Mouse (Mus musculus): Measurements from ENCODE around the gene Prok1.

Gene Prok1

DNA sequence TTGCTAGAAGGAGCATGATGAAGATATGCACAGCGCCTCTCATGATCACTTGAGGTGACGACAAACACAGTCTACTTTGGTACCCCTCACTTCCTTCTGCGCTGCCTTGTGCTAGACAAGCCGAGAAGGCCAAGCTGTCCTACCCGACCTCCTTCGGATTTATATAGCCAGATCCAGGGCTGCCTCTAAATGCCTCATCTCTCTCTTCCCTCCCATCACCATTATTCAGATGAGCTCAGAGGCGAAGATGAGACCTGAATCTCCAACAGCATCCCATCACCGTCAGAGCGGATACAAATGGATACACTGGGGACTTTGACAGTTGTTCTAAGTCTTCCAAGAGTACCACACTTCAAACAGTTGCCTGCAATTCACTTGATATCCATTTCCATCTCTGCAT is at the start of gene Prok1:
Prok1 (minus strand) TSS at position 101 of the 400 bp plus-strand sequence.
- DNase-seq (ENCODE audit: inconsistent ontology term): no peak

DNA sequence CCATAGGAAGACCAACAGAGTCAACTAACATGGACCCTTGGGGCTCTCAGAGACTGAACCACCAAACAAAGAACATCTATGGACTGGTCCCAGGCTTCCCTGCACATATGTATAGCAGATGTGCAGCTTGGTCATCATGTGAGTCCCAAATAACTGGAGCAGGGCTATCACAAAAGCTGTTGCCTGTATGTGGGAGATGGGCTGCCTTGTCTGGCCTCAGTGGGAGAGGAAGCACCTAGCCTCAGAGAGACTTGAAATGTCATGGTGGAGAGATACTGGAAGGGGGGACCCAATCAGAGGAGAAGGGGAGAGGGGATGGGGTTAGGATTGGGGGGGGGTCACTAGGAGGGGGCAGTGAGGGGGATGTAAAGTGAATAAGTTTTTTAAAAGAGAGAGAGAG is 47.8 kb upstream of the Prok1 start:
- no peak for DNase-seq (ENCODE audit: inconsistent ontology term)

DNA sequence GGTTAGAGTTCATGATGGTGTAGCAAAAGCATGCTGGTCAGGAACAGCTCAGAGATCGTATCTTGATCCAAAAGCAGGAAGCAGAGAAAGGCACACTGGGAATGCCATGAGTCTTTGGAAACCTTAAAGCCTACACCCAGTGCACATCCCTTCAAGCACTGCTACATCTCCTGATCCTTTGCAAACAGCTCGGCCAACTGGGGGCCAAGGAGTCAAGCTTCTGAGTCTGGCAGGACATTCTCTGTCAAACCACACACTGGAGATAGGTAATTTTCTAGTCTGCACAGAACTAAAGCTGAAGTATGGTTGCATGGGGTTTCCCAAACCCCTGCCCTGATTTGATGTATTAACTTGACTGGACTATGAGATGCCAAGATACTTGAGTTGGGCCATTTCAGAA is 46.6 kb upstream of the Prok1 start:
- DNase-seq (ENCODE audit: inconsistent ontology term): no peak

DNA sequence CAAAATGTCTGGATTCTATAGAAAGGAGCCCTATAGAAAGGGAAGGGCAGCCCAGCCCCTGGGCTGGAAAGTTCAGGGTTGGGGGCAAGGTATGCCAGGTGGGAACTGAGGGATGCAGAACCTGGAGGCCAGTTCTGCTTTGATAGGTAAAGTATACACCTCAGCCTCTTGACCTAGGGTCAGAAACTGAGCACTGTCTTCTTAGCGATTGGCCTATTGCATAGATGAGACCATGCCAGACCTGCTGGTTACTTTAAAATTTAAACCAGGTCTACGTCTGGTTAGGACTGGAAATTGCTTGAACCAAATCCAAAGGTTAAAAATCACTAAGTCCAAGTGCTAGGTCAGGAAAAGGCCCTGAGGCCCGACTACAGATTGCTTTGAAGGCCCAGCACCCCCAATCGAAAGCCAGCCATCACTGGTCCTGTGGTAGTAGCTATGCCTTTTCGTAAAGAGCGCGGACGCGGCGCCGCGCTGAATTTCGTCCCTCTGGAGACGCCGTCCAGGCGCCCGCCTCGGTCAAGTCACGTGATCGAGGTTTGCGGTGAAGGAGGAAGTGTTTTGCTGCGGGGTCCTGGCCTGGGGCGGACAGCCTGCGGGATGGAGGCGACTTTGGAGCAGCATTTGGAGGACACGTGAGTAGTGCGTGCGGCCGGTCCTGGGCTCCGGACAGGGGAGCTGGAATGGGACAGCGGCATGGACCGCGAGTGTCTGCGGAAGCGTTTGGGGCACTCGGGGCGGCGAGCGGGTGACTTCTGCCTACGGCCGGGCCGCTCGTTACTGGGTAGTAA is 39.2 kb upstream of the Prok1 start, which contains the start of gene Lamtor5:
Lamtor5 (plus strand) TSS at position 380 of the 791 bp plus-strand sequence.
- peak; percentile 87 for DNase-seq (ENCODE audit: inconsistent ontology term)

DNA sequence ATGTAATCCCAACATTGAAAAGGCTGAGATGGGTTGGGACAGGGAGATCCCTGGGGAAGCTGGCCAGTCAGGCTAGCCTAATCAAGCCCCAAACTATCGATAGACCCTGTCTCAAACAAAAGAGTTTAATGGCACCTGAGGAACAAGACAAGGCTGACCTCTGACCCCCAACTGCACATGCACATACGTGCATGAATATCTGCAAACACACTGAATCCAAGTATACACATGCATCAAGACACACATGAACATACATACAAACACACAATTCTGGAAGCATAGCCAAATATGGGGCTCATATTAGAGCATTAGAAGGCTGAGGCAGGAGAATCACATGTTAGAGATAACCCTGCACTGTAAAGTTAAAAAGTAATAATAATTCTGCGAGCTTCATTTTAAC is 37.1 kb upstream of the Prok1 start:
- DNase-seq (ENCODE audit: inconsistent ontology term): no peak

DNA sequence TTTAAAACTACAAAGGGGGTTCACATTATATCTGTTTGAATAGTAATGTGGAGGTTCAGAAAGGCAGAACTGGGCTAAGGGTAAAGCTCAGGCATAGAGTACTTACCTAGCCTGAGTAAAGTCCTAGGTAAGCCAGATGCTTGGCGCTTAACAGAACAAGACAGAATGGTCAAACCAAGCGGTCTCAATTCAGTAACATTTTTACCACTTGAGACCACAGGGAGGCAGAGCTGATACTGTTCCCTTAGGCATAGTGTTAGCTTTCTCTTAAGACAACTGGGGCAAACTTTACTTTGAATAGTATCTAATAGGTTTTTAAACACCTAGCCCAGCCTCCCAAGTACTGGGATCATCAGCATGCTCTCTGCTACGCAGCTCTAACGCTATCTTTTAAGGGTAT is 36.5 kb upstream of the Prok1 start:
- no peak for DNase-seq (ENCODE audit: inconsistent ontology term)

DNA sequence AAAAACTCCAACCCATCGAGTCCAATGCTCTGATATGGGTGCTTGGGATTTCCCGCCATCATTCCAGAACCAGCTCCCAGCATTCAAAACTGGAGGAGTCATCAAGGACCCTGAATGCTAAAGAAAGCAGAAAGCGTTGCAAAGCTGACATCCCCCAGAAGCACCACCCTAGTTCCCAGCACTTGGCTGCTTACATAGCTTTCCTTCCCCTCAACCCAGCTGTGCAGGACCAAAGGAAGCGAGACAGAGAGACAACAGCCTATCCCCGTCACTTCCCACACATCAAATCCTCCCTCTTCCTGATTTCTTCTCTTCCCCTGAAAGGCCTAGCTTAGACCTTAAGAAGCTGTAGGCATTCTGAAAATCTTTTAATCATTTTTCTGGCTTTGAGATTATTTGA is 35.8 kb upstream of the Prok1 start:
- DNase-seq (ENCODE audit: inconsistent ontology term): no peak

DNA sequence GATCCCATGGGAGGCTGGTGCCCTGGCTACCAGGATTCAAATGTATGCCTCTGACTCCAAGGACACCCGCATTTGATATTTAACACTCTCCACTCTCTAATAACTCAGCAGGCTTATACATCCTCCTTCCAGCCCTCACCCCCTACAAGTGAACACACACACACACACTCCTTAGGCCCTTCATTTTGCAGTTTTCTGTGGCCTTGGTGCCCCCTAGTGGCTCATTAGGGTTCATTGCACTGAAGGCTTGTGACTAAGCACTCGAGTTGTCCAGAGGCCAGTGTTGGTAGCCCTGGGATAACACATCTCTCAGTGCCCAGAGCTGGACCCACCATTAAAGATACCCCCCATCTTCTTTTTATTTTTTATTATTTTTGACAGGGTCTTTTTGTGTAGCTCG is 34.3 kb upstream of the Prok1 start:
- peak; percentile 61 for DNase-seq (ENCODE audit: inconsistent ontology term)

DNA sequence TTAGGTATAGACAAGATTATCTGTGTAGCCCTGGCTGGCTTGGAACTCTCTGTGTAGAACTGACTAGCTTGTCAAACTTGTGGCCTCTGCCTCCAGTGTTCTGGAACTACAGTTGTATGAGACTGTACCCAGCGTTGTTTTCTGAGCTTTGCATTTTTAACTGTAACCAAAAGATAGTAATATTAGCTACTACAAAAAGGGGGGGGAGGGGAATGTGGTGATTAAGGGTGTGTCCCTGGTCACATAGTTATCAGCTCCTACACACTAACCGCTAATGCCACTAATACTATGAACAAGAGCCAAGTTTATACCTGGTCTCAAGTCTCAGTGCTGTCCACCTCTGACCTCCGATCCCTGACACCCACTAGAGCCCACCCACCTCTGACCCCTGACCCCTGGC is 32.9 kb upstream of the Prok1 start:
- no peak for DNase-seq (ENCODE audit: inconsistent ontology term)

DNA sequence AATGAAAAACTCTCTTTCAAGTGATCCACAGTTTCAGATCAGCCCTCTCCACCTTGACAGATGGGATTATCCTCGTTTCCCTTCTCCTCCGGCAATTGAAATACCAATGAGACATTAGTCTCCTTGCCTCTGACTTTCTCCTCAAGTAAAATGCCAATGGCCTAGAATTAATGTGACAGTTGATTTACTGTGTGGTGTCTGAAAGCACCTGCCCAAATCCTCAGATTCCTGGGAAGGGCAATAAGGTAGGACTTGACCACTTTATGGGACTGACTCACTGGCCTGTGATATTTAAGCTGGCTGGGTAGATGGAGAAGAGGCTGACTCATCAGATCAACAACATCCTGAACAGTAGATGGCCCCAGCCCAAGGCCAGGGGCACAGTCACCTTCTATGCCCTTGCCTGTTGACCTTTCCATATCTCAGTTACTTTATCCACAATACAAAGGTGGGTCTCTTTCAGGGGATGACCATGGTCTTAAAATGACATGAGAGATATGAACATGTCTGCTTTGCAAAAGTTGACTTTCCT is 27.4 kb upstream of the Prok1 start:
- DNase-seq (ENCODE audit: inconsistent ontology term): no peak

DNA sequence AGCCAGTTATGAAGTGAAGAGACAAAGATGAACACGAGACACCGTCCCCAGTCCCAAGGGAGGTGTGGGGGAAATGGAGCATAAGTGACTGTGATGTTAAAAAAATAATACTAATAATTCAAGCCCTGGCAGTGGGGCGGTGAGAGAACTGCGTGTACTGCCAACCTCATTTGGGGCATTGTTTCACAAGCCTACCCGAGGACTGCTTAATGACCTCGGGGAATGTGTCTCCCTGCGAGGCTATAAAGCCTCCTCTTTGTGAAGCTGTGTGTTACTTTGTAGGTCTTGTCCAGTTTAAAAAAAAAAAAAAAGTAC is 22.3 kb upstream of the Prok1 start:
- DNase-seq (ENCODE audit: inconsistent ontology term): peak; percentile 54

DNA sequence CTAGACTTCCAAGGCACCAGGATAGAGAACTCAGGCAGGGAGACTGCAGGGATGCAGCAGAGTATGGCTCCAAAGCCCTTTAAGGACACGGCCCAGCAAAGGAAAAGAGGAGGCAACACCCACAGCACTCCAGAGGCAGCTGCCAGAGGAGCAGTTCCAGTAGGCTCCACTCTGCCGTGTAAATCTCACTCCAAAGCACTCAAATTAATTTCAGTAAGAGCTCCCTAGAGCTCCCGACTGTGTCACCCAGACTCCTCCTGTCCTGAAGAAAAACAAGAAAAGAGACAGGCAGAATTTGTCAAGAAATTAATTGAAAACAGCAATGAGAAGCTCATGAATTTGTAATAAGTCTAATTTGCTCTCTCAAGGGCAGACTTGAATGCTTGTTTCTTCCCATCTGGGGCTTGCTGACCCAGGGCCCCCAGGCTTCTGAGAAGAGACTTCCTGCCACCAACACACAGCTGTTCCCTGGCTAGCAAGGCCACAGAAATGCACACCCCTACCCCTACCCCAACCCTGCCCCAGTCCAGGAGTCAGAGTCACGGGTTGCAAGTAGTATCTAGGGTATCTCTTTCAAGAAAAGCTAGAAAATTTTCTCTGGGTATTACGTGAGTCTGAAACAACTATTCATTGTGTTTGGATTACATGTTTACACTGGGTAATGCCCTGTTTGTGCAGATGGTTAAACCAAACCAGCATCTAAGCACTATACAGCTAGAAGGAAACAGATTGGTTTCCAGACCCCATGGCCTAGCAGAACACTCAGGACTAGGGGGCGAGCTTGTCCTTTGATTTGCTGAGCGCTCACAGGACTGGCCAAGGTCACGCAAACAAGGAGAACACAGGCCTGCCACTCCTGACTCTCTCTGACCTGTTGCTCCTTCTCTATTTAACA is 21.7 kb upstream of the Prok1 start:
- DNase-seq (ENCODE audit: inconsistent ontology term): no peak

DNA sequence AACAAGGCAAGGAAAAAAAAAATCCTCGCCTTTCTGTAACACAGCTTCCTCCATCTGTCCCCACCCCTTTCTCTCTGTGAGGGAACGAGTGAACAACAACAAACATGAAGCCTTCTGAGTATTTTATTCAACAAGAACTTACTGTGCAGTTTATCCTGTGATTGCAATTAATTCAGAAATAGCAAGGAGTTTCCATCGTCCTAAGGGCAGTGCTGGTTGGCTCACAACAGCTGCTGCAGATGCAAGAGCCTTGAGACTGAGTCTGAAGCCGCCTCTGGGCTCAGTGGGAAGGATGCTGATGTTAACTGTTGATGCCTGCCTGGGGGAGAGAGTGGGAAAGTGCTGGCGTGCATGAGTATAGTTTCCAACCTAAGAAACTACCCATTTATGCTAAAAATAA is 18.4 kb upstream of the Prok1 start:
- DNase-seq (ENCODE audit: inconsistent ontology term): no peak

DNA sequence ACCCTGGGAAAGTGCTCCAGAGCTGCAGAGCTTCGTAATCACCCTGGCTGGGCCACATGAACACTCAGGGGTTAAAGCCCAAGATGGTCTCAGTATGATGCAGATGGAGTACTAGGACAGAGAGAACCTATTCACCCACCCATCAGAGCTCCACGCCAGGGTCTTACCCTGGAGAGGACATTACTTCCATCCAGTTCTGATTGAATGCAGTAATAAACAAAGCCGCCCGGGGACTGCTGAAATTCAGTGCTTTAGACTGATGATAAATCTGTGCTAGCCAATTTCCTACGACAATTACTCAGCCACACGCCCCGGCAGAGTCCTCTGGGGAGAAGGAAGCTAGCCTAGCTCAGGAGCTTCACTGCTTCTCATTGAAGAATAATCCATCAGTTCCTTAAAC is 17.2 kb upstream of the Prok1 start:
- no peak for DNase-seq (ENCODE audit: inconsistent ontology term)

DNA sequence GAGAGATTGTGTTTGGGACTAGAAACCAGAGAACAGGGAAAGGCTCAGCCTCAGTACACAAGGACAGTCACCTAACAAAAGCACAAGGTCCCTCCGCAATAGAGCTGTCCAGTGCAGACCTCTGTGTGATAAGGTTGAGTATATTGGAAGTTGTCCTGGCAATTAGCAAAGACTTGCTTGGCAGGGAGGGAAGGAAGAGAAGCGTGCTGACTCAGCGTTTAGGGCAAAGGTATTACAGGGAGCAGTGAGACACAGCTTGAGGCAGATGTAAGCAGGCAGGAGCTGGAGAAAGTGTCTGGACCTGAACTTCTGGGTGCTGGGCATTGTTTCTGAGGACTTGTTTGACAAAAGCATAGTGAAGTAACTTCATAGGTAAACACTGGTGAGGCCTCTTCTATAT is 16.5 kb upstream of the Prok1 start:
- no peak for DNase-seq (ENCODE audit: inconsistent ontology term)

DNA sequence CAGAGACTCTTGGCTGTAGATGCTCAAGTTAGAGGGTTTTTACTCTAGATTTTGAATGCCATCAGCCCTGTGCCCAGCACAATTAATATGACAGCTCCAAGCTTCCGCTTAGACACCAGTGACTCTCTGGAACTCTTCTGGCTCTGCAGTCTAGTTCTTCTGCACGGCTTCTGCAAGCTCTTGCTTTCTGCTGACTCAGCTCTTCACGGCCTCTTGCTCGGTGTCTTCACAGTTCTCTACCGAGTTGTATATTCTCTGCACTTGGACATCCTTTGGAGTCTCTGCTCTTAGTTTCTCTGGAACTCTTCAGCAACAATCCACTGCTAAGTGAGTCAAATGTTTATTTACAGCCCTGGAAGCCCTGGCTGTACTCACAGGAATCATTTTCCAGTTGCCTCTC is 14.4 kb upstream of the Prok1 start:
- DNase-seq (ENCODE audit: inconsistent ontology term): no peak

DNA sequence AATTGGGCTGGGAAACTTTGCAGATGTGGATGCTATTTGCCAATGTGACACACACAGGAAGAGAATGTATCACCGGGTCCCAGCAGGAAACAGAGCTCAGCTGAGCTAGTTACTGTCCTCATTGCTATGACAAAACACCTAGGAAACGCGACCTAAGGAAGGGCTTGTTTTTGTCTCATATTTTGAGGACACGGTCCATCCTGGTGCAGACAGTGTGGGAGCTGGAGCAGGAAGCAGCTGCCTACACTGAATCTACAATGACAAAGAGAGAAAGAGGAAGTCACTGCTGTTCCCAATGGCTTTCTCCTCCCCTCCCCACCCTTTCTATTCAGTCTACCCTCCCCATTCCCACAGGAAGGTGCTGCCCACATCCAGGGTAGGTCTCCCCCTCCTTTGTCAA is 12.5 kb upstream of the Prok1 start:
- DNase-seq (ENCODE audit: inconsistent ontology term): no peak

DNA sequence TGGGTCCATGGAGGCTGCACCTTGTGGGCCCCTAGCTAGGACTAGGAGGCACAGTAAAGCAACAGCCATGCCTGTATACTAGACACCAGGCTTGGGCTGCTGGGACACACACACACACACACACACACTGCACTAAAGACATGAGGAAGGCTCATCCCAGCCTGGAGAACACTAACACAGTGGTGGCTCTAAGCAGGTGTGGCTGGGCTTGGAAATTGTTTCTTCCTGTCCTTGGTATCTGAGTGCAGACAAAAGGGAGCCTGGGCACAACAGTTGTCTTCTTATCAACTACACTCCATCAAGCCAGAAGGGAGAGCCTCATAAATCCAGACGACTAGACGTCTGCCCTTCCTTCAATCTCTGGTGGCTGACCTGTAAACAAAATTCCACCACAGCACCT is 10.8 kb upstream of the Prok1 start:
- DNase-seq (ENCODE audit: inconsistent ontology term): no peak

DNA sequence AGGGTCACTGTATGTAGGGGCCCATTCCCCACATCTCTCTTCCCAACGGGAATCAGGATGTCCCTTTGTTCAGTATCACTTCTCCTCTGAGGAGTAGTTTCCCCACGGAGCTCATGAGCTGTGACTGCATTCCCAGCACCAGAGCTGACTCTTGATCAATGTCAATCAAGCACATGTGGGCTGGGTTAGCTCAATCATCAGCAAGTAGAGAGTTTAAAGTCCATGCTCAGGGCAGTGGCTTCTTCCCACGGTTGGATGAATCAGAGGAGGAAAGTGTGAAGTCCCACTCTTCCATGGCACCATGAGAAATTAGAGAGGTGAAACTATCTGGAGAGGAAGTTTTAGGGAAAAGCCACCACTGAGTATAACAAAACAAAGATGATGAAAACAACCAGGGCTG is 9.5 kb upstream of the Prok1 start:
- DNase-seq (ENCODE audit: inconsistent ontology term): no peak

DNA sequence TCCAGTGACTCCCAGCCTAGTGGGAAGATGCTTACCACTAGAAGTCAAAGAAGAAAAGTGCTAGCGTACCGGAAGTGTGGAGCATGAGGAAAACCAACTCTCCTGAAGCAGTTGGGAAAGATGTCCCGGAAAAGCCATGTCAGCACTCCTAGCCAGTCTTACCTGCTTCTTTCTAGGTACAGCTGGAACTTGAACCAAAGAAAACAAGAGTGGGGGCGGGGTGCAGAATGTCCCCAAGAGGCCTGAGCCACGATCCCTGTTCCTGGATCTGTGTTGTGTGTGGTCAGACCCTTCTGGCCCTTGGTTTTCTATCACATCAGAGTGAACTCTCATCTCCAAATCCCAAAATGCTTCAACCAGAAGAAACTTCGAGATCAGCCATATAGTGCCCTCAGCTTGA is 7.4 kb upstream of the Prok1 start:
- no peak for DNase-seq (ENCODE audit: inconsistent ontology term)

DNA sequence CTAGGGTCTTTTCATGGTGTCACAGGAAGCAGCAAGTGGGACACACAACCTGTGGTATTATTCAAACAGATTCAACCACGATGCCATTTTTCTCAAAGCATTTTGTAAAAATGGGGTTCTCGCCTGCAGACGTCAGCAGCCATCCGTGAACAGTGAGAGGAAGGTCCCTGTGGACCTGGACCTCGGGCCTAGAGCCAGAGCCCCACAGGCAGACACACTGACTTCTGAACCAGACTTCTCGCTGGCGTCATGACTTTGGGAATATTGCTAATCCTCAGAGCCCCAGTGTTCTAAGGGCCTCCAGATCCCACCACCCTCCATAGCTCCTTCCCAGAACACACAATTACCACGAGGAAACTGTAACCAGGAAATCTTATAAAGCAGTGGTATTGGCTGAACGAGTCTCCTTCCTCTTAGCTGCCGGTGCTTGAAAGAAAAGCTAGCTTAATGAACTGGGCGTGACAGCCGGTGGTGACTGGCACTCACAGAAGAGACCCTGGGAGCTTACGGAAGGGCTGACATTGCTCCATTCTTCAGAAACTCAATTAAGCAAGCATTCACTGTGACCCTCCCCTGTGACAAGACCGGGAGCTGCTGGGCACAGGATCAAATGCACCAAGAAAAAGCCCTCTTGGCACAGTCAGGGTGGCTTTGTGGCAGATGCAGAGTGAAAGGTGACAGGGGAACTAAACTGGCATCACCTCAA is 2.0 kb upstream of the Prok1 start:
- DNase-seq (ENCODE audit: inconsistent ontology term): peak; percentile 29

DNA sequence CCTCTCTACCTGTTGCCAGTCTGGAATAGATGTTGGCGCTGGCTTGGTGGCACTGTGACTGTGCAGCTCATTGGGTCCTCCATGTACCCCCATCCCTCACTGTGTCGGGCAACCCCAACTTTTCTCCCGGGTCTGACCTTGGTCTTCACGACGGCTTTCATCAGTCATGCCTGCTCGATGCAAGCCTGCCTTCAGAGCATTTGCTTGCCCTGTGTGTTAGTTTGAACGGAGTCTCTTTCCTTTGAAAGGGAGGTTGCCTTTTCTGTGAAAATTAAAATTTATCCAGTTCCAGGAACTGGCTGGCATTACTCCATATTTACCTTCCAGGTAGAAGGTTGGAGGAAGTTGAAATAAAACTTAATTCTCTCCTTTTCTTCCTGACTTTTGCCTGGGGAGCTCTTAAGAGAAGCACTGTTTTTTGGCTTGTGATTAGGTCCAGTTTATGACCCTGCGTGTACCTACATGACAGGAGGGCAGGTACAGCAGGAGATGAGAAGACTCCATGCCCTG is 981 bp downstream of the Prok1 start:
- no peak for DNase-seq (ENCODE audit: inconsistent ontology term)

Data from Muller cell, postnatal 12 days (primary cell).